Mouse (Mus musculus) kidney, postnatal 36 days (tissue): ENCODE data around the gene Nop14.

Source experiments
- DNase-seq, 2 experiments: peaks; one replicate each; pipeline ENCODE4 v3.0.0; 2021 to 2022; ENCODE audit warnings: mixed read lengths in 2 of 2

Nop14 gene

DNA sequence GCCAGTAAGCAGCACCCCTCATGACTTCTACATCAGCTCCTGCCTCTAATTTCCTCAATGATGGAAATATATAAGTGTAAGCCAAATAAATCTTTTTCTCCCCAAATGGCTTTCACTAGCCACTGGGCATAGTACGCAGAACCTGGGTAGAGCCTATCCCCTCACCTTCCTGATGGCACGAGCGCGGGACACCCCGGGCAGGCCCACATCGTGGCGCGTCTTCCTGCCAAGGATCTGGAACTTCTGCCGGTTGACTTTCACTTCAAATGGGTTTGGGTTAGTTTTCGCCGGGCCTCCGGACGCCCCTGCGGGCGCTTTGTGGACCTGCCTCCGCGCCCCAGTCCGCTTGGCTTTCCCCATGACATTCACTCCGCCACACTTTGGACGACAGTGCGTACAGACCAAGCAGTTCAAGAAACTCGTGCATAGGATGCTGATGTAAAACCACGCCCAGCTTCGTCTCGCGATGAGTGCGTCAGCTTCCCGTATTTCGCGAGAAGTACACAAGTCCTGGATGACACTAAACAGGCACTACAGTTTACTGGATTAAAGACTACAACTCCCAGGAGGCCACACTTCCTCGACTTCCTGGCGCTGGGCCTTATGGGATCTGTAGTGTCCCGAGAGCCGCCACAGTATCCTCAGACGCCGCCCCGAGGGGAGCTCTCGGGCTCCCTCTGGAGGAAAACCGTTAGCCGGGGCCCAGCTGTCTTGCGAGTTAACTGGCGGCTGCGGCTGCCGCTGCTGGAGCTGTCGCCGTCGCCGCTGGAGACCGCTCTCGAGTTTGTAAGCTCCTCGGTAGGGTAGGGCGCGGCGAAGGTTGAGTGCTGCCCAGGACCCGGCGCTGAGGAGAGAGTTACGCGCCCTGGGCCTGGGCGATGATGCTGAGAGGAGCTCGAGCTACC, at the start of gene Nop14, which contains the start of gene Grk4:
TSS of gene Nop14 (minus strand) at position 463 of the 905 bp plus-strand sequence.
TSS of gene Grk4 (plus strand) at position 694 of the 905 bp plus-strand sequence.
- peak; percentile 98 to 100 for DNase-seq

DNA sequence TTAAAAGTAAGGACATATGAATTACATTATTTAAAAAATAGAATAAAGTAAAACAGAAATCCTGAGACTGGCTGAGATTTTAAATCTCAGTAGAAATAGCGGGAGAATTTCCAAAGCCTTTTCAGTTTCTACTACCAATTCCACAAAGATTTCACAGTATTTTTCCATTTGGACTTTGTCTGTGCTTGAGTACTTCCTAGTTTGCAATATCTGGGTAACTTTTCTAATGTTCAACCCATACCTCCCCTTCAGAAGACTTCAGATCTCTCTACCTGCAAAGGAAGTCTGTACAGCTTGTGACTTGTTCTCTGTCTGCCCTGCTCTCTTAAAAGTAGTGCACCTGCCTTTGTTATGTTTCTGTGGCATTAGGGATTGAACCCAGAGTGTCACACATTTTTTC, 48.5 kb upstream of the Nop14 start:
- peak in 1 of 2 experiments; percentile 33 for DNase-seq

DNA sequence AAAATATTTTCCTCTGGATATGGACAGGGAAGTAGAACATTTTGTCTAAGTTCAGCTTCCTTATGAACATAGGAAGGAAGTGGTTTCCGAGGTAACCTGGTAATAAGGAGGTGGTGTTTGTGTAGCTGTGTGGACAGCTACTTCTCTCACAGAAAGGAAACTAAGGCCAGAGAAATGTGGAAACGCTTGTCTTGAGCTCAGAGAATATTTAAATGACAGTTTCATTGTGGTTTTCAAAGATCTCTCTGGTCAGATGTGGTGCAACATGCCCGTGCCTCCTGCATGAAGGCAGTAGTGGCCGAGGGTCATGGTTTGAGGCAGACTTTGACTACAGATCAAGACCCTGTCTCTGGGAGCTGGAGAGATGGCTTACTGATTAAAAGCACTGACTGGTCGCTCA, 35.6 kb upstream of the Nop14 start:
- DNase-seq = no peak

DNA sequence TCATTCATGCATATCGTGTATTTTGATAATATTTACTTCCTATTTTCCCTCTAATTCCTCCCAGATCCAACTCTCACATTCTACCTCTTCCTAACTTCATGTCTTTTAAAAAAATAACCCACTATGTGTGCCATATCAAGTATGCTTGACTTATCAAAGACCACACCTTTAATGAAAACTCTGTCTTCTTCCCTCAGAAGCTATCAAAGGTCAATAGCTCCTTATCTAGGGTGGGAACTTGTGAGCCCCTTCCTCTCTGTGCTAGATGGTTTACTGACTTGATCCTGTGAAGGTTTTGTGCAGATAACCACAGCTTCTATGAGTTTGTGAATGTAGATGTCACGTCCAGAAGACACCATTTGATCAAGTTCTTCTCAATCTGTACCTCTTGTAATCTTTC, 32.8 kb upstream of the Nop14 start:
- DNase-seq = no peak

DNA sequence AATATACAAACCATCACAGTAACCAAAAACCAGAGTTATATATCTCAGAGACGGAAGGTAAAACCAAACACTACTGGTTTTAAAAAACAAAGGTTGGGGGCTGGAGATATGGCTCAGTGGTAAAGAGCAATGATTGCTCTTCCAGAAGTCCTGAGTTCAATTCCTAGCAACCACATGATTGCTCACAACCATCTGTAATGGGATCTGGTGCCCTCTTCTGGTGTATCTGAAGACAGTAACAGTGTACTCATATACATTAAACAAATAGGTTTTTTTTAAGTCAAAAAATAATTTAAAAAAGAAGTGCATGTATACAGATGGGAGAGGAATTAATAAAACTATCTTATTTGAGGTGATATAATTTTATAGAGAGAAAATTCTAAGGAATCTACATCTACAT, 29.9 kb upstream of the Nop14 start:
- no peak for DNase-seq

DNA sequence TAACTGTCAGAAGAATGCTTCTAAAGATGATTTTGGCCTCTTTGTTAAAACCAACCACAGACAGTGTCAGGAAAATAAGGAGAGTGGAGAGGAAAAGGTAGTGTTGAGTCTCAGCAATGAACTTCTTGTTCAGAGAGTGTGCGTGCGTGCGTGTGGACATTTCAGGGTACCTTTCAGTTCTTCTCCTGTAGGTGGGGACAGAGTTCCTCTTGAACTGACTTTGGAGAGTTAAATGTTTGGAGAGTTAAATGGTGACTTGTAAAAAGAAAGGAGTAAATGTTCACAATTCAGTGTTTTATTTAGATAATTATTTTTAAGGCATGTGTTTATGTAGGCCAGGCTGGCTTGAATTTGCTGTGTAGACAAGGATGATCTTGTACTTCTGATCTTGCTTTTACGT, 10.3 kb upstream of the Nop14 start:
- DNase-seq = peak; percentile 24 to 36

DNA sequence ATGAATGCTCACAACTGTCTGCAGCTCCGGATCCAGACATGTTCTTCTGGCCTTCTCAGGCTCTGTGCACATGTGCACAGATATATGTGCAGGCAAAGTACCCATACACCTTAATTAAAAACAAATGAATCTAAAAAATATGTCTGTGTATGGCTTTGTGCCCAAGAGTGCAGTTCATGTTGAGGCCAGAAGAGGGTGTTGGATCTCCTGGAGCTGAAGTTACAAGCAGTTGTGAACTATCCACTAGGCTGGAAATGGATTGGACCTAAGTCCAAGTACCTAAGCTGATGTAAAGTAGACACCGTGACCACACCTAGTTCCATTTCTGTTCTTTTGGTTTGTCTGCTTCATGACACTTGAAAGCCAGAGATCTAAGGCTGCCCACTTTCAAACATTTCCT, 9.5 kb upstream of the Nop14 start:
- DNase-seq = peak in 1 of 2 experiments; percentile 31

DNA sequence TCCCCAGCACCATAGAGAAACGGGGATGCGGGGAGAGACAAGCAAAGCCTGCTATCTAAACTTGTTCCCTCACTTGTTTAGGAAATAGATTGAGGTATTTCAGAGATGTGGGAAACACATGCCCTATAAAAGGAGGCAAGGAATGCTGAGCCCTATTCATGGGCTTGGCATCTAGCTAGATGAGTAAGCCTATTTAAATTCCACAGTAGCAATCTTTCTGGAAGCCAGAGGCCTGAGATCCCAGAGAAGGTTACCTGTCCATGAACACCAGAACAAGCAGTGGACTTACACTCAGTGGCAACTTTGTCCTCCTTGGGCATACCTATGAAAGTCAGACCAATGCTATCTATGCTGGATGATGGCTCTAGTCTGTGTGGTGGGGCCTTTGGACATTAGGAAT, 3.3 kb upstream of the Nop14 start:
- no peak for DNase-seq

DNA sequence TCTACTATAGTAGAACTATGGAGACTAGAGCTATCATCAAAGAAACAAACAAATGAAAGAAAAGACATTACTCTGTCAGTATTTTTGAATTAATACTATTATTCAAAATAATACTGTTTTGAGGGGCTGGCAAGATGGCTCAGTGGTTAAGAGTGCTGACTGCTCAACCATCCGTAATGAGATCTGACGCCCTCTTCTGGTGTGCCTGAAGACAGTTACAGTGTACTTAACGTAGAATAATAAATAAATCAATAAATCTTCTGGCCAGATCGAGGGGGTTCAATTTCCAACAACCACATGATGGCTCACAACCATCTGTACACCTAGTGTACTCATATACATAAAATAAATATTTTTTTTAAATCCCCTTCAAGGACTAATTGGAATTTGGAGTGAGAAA, 2.0 kb upstream of the Nop14 start:
- no peak for DNase-seq

DNA sequence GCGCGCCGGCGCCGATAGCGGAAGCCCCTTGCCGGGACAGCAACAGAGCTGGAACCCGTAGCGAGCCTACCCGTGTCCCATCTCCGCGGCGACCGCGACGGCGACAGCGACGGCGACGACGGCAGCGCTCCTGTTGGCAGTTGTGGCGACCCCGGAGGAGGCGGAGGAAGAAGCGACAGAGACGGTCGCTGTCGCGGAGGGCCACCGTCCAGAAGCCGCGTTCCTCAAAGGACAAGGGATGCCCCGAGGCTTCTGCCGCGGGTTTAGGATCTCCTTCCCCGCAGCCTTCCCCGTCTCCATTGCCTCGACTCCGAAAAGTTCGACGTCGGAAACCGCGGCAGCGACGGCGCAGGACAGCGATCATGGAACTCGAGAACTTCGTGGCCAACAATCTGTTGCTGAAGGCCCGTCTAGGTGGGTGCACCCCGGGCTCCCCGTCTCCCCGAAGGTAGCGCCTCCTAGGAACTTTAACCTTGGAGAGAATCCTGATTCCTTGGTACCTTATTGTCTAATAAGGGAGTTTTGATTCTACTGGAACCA, 713 bp upstream of the Nop14 start:
- DNase-seq = peak in 1 of 2 experiments; percentile 27

DNA sequence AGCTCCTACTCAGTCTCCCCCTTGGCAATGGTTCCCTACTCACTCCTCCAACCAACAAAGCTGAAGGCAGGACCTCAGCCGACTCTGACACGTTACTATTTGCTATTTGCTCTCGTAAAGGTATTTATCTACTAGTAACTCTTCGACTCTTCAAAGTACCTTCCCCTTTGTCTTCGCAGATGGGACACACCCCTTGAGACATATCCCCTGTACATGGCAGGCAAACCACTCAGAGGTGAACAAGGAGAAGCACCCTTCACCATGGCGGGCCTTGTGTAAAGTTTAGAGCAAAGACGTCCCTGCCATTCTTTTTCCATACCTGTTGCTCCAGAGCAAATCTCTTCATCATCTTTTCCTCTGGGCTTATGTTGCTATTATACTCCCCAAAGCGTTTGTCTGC, 2.4 kb downstream of the Nop14 start:
- no peak for DNase-seq

DNA sequence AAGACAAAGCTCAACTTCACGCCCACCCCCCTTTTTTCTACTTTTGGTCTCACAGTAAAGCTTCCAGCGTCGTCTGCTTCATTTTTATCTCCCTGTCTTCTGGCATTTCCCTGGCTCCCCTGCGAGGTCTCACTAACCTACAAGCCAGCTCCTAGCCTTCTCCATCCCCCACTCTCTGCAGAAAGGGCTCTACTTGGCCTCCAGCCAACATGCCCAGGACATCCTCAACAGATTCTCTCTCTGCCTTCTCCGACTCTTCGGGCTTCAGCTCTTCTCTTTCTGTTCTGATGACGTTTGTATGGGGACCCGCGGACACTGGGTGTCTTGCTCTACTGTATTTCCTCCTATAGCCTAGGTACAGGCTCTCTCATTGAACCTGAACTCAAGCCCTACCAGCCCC, 5.1 kb downstream of the Nop14 start:
- no peak for DNase-seq

DNA sequence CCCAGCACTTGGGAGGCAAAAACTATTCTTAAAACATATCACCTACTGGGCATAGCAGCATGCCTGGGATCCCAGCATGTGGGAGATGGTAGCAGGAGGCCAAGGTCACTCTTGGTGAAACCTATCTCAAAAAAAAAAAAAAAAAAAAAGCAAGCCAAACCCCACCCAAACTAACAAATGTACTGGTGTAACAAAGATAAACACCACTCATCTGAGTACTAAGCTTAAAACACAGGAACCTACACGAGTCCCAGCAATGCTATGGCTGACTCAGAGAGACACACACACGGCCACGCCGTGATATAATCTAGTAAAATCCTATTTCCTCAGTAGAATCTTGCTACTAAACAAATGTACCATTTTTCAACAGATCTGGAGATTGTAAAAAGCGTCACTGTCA, 7.0 kb downstream of the Nop14 start:
- no peak for DNase-seq

DNA sequence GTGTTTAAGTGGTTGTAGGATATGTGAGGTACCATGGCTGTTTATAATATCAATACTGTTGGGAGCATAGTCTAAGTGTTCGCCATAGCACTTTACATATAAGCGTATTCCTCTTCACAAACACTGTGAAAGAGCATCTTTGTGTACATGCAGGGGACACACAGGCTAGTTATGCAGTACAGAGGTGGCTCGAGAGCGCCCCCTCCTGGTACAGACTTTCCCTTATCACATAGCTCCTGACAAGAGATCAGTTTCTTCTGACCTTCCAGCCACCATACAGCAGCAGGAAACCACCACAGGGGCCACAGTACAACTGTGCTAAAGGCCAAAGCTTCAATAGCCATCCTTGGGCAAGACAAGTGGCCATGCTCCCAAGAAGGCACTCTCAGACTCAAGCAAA, 12.4 kb downstream of the Nop14 start:
- peak; percentile 56 to 87 for DNase-seq

DNA sequence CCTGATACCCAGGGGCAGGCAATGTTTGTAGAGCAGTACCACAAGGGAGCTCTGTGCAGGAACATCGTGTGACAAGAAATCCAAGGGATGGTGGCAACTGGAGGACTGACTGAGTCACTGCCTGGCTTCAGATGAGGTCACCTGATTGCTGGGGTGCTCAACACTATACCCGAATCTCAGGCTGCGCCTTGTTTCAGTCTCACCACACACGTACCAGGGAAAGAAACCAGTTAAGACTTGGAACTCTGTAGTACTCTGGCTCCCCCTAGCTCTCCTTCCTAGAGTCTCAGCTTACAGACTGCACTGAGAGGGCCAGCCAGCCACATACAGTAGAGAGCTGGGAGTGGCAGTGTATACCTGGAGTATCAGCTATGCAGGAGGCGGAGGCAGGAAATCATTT, 17.0 kb downstream of the Nop14 start:
- peak; percentile 62 to 66 for DNase-seq

DNA sequence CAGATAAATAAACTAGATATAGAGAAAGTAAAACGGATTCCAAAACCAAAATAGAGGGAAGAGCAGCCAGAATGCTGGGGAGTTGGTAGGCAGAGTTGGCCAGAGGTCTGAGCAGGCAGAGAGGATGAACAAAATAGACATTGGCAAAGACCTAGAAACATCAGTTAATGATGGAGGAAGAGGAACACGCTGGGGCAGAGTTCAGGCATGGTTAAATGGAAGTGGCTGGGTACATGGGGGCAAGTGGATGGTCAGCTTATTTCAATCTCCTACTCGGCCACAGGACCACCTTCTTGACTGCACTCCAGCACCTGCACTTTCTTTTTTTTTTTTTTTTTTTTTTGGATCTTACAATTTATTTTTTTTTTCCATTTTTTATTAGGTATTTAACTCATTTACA, 18.0 kb downstream of the Nop14 start:
- DNase-seq = peak; percentile 48 to 50

DNA sequence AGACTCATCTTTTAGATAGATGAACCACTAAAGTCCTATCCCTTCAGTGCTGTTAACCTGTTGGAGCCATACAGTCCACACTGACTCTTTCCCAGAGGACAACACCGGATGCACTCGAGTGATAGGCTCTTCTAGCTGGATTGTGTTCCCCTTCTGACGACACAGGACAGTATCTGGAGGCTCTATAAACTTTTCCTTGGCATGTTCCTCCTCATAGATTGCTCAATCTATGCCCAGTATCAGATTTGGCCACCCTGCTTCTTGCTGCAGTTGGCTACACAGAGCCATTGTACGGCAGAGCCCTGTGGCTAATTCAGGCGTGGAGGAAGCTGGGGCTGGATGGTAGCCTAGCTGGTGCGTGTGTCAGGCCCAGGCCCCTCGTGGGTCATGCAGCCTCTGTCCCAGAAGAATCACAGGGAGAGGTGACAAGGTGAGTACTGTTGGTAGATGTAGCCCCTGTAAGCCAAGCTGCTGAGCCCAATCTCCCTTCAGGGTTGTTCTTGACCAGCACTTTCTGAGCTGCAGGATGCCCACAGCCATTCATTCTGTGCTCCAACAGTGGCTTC, 22.3 kb downstream of the Nop14 start:
- DNase-seq = no peak

DNA sequence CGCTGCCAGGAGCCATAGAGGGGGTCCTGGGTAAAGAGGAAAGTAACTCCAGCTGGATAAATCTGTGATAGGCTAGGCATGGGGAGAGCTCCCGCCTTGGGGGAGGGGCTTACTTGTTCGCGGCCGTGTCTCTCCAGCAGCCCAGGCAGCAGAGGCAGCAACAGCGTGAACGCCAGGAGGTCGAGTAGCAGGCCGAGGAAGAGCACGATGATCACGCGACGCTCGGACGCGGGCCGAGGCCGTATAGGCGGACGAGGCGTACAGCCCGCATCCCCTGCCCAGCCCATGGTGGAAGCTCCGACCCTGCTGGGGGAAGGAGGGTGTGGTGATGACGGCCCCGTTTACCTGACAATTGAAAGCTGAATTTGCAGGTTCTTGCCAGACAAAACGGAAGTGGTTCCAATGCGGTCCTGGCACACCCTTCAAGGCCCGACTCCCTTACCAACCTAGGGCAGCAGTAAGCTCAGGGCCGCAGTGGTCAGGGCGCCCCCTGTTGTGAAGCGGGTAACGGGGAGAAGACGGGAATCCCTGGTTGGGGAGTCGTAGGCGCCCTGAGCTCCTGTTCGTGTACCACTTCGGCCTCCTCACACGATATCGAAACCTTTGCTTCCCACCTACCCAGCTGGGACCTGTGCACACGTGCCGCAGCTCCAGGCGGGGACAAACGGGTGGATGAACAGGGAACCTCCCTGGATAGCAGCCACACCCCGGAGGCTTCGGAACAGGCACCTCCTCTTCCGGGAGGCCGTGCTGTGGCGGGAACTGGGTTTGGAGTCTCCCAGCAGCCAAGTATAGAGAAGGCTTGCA, 23.3 kb downstream of the Nop14 start, which contains the start of gene Mfsd10:
TSS of gene Mfsd10 (minus strand) at position 732 of the 807 bp plus-strand sequence.
- peak; percentile 84 to 90 for DNase-seq

DNA sequence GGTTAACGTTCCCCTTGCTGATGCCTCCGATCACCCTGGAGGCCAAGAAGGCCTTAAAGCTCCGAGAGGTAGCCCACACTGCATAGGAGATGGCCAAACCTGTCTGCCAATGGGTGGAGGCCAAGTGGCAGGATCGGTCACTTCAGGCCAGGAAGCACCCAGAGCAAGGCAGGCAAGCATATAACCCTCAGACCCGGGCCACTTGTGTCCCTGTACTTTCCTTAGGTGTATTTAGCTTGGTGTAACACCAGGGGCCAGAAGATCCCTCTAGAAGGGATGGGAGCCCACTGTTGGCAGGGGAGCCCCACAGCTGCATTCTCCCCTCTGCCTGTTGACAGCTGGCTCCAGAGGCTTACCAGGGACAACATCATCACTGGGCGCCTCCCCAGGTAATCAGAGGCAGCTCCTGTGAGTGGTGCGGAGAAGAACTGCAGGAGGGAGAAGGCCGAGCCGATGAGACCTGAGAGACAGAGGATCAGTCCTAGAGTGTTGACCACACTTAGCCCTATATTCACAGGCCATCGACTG, 24.2 kb downstream of the Nop14 start:
- peak in 1 of 2 experiments; percentile 12 for DNase-seq

DNA sequence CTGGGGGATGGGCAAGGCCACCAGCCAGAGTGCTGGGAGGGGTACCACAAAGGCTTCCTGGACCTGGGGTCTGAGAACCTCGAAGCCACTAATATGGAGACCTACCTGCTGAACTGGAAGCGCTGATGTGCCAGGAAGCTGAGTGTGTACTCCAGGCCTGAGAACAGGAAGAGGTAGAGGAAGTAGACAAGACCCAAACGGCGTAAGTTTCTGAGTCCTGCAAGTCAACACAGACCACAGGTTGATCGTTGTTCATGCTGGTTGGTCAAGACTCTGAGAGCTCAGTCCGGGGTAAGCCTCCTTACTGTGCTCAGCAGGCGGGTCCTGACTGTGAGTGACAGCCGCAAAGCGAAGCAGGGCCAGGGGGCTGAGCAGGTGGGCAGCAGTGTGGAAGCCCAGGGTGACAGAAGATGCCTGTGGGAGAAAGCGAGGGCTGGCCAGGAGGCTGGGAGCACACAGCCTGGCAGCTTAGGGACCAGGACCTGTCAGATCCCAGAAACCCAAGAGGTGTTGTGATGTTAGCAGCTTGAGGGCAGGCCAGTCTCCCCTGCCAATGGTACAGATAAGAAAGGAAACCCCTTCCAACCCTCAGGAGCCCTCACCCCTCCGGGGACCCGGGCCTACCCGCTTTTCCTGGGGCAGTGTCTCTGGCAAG, 25.1 kb downstream of the Nop14 start:
- no peak for DNase-seq

DNA sequence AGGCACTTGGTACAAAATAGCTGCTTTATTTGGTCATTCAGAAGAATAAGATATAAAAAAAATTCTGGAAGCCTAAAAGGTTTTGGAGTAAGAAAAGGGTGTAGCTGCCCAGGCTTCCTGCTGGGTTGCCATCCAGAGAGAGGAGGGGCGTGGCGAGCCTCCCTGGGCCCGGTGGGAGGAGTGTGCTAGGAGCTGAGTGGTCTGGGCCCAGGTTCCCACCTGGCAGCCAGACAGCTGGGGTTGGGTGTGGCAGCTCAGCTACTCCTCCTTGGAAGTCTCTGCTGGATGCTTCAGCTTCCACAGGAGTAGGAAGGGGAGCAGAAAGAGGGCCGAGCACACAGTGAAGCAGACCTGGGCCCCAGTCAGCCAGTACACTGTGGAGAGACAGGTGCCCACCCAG, 26.3 kb downstream of the Nop14 start:
- DNase-seq = no peak

DNA sequence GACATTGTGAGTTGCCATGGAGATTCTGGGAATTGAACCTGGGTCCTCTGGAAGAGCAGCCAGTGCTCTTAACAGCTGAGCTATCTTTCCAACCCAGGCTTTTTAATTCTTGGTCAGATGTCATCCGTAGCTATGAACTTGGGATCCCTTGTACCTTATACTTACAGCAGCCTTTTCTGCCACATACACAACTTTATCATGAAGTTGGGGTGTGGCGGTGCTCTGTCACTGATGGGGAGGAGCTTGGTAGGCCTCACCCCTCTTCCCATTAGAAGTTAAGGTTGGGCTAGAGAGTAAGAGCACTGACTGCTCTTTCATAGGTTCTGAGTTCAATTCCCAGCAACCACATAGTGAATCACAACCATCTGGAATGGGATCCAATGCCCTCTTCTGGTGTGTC, 27.0 kb downstream of the Nop14 start:
- no peak for DNase-seq
